8 mouse cellular contexts compared by ENCODE assay signal in the genomic region with DNA sequence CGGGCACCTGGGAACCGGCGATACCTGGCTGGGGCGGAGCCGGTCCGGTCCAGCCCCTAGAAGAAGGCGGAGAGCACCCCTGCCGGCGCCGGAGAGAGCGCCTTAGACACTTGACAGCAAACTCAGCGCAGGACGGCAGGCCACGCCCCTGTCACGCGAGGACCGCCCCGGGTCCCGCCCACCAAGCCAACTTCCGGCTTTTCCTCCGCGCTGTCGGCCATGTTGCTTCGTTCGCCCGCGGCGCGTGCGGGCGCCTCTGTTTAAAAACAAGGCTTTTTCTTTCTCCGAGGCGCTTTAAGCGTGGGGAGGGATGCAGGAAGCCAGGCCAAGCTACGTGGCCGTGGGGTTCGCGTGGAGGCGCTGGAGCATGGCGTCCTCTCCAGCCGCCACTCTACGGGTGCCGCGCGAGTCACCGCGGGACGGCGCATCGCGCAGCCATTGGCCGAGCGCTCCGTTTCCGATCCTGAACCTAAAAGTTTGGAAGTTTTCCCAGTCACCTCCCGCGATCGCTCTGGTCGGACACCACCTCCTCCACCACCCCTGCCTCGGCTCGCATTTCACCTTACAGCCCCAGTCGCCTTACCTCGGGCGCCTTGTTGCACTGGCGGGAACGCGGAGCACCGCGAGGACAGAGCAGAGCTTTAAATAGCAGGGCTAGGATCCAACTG. TPM values are rescaled to one million over a fixed set of nuclear protein-coding genes. Genes with fewer than 3 reads are reported as not detected.
DNase-seq lines count a peak whose midpoint lies in the region; ATAC-seq and TF ChIP-seq lines count a peak whose summit lies in the region.

Gene Tbc1d2, minus strand, starts transcription at position 124 of the 668 bp plus-strand sequence.

- H3K27ac ChIP-seq in forebrain, embryonic 13.5 days = no peak within 1 kb of the TSS; the same call in 1 of the 2 replicates
- peak within 1 kb of the TSS; percentile 80 for H3K27ac ChIP-seq in heart, postnatal 0 days (ENCODE audit: low read depth)
- H3K27ac ChIP-seq in liver, embryonic 15.5 days (replicated peaks) = peak within 1 kb of the TSS; percentile 72
- 0 out of 2 replicates have a peak within 1 kb of the TSS, but pooled peaks have one; percentile 36 for H3K27ac ChIP-seq in neural tube, embryonic 11.5 days (ENCODE audit: low read depth, low read length)
- H3K27ac ChIP-seq in stomach, embryonic 16.5 days (ENCODE audit: low read length) = peak within 1 kb of the TSS; percentile 79

- 0% methylated on average over 69 of the region's 69 CpGs for WGBS in forebrain, embryonic 13.5 days
- under 1% methylated on average over 69 of the region's 69 CpGs for WGBS in heart, postnatal 0 days
- under 1% methylated on average over 69 of the region's 69 CpGs for WGBS in liver, embryonic 15.5 days (ENCODE audit: insufficient replicate concordance)
- under 1% methylated on average over 65 of the region's 69 CpGs for WGBS in neural tube, embryonic 11.5 days
- under 1% methylated on average over 69 of the region's 69 CpGs for WGBS in stomach, embryonic 16.5 days

- peak within 1 kb of the TSS; percentile 68 for H3K9ac ChIP-seq in forebrain, embryonic 13.5 days
- peak within 1 kb of the TSS; percentile 57 for H3K9ac ChIP-seq in heart, postnatal 0 days (replicated peaks; ENCODE audit: low read depth, low read length)
- peak within 1 kb of the TSS; percentile 71 for H3K9ac ChIP-seq in liver, embryonic 15.5 days
- H3K9ac ChIP-seq in neural tube, embryonic 11.5 days (ENCODE audit: low read length) = peak within 1 kb of the TSS; percentile 73
- peak within 1 kb of the TSS; percentile 76 for H3K9ac ChIP-seq in stomach, embryonic 16.5 days (ENCODE audit: low read length)

- H3K4me2 ChIP-seq in forebrain, embryonic 13.5 days = peak within 1 kb of the TSS; percentile 92
- H3K4me2 ChIP-seq in heart, postnatal 0 days (ENCODE audit: low read depth, low read length) = peak within 1 kb of the TSS; percentile 90
- peak within 1 kb of the TSS; percentile 96 for H3K4me2 ChIP-seq in liver, embryonic 15.5 days
- H3K4me2 ChIP-seq in neural tube, embryonic 11.5 days (ENCODE audit: low read depth) = peak within 1 kb of the TSS; percentile 93
- peak within 1 kb of the TSS; percentile 96 for H3K4me2 ChIP-seq in stomach, embryonic 16.5 days (ENCODE audit: low read depth, low read length)

- peak within 1 kb of the TSS; percentile 90 for H3K4me3 ChIP-seq in E14TG2a.4 (replicated peaks; ENCODE audit: low read length)
- H3K4me3 ChIP-seq in forebrain, embryonic 13.5 days = peak within 1 kb of the TSS; percentile 69
- peak within 1 kb of the TSS; percentile 74 for H3K4me3 ChIP-seq in heart, postnatal 0 days (ENCODE audit: low read depth, low read length)
- peak within 1 kb of the TSS; percentile 78 for H3K4me3 ChIP-seq in liver, embryonic 15.5 days (replicated peaks)
- H3K4me3 ChIP-seq in neural tube, embryonic 11.5 days (ENCODE audit: low read depth, low read length) = peak within 1 kb of the TSS; percentile 62
- peak within 1 kb of the TSS; percentile 58 for H3K4me3 ChIP-seq in stomach, embryonic 16.5 days (replicated peaks; ENCODE audit: low read length)

- H3K4me1 ChIP-seq in E14TG2a.4 (replicated peaks; ENCODE audit: low read depth, low read length) = peaks cover 21% of the 10 kb centered on the region
- peaks cover 14% of the 10 kb centered on the region for H3K4me1 ChIP-seq in forebrain, embryonic 13.5 days
- H3K4me1 ChIP-seq in heart, postnatal 0 days (ENCODE audit: control insufficient read depth, insufficient read depth) = peaks cover 12% of the 10 kb centered on the region
- H3K4me1 ChIP-seq in liver, embryonic 15.5 days (replicated peaks) = peaks cover 19% of the 10 kb centered on the region
- peaks cover 9% of the 10 kb centered on the region; the same call in 1 of the 2 replicates for H3K4me1 ChIP-seq in neural tube, embryonic 11.5 days (ENCODE audit: control insufficient read depth, insufficient read depth, low read length)
- peaks cover 5% of the 10 kb centered on the region; the same call in 1 of the 2 replicates for H3K4me1 ChIP-seq in stomach, embryonic 16.5 days (ENCODE audit: control insufficient read depth, insufficient read depth, low read length)

- peak; percentile 94 for DNase-seq in cerebellum, adult 11 months
- DNase-seq in heart, postnatal 0 days (ENCODE audit: low spot score) = peak; percentile 88
- peak; percentile 96 to 98 for DNase-seq in kidney, postnatal 36 days
- peak; percentile 94 for DNase-seq in neural tube, embryonic 11.5 days (ENCODE audit: low spot score)

- no peaks in the 10 kb centered on the region for H3K9me3 ChIP-seq in E14TG2a.4 (ENCODE audit: low read length)
- no peaks in the 10 kb centered on the region for H3K9me3 ChIP-seq in forebrain, embryonic 13.5 days (replicated peaks)
- H3K9me3 ChIP-seq in heart, postnatal 0 days (replicated peaks; ENCODE audit: control insufficient read depth, low read length) = no peaks in the 10 kb centered on the region
- no peaks in the 10 kb centered on the region for H3K9me3 ChIP-seq in liver, embryonic 15.5 days (replicated peaks)
- H3K9me3 ChIP-seq in neural tube, embryonic 11.5 days (ENCODE audit: control insufficient read depth, low read length) = no peaks in the 10 kb centered on the region
- no peaks in the 10 kb centered on the region for H3K9me3 ChIP-seq in stomach, embryonic 16.5 days (replicated peaks; ENCODE audit: control insufficient read depth, low read length)

- ATAC-seq in forebrain, embryonic 13.5 days = peak; percentile 98
- peak; percentile 96 for ATAC-seq in heart, postnatal 0 days (ENCODE audit: insufficient read depth, low read depth)
- peak; percentile 94 for ATAC-seq in liver, embryonic 15.5 days (ENCODE audit: insufficient read depth)
- peak; percentile 94 for ATAC-seq in neural tube, embryonic 11.5 days (ENCODE audit: insufficient read depth, low FRiP score, low TSS enrichment)
- peak; percentile 98 for ATAC-seq in stomach, embryonic 16.5 days (ENCODE audit: insufficient read depth, low FRiP score)

- peaks cover 22% of the 10 kb centered on the region for H3K27me3 ChIP-seq in E14TG2a.4 (ENCODE audit: insufficient read depth, low read length)
- H3K27me3 ChIP-seq in forebrain, embryonic 13.5 days = peaks cover 50% of the 10 kb centered on the region
- H3K27me3 ChIP-seq in heart, postnatal 0 days (ENCODE audit: control insufficient read depth, insufficient read depth, low read length) = peaks cover 28% of the 10 kb centered on the region
- H3K27me3 ChIP-seq in liver, embryonic 15.5 days = peaks cover 55% of the 10 kb centered on the region
- peaks cover 18% of the 10 kb centered on the region for H3K27me3 ChIP-seq in neural tube, embryonic 11.5 days (ENCODE audit: control insufficient read depth, insufficient read depth, low read length)
- peaks cover 6% of the 10 kb centered on the region; the same call in 1 of the 2 replicates for H3K27me3 ChIP-seq in stomach, embryonic 16.5 days (ENCODE audit: control insufficient read depth, insufficient read depth, low read length)

- peak; percentile 53; the same call in 1 of the 2 replicates for TF ChIP-seq EP300 in heart, postnatal 0 days (IDR thresholded peaks at IDR 0.05; ENCODE audit: low read depth)

- no peak for TF ChIP-seq CTCF in E14TG2a.4 (conservative IDR thresholded peaks at IDR 0.05; ENCODE audit: low read length)
- TF ChIP-seq CTCF in heart, postnatal 0 days (IDR thresholded peaks at IDR 0.05; ENCODE audit: low read depth) = peak; percentile 37; the same call in 1 of the 2 replicates

- H3K36me3 ChIP-seq in E14TG2a.4 (ENCODE audit: insufficient read depth, low read length) = no peaks in the 10 kb centered on the region; the same call in 1 of the 2 replicates
- no peaks in the 10 kb centered on the region for H3K36me3 ChIP-seq in forebrain, embryonic 13.5 days (ENCODE audit: poor library complexity, severe bottlenecking)
- no peaks in the 10 kb centered on the region for H3K36me3 ChIP-seq in heart, postnatal 0 days (replicated peaks; ENCODE audit: control insufficient read depth, insufficient read depth, low read length)
- H3K36me3 ChIP-seq in liver, embryonic 15.5 days (replicated peaks) = no peaks in the 10 kb centered on the region
- H3K36me3 ChIP-seq in neural tube, embryonic 11.5 days (ENCODE audit: control insufficient read depth, insufficient read depth, low read length) = no peaks in the 10 kb centered on the region
- H3K36me3 ChIP-seq in stomach, embryonic 16.5 days (ENCODE audit: control insufficient read depth, insufficient read depth, low read length) = no peaks in the 10 kb centered on the region

RNA-seq across cellular contexts. Expression of gene Tbc1d2, which starts in this region (rescaled TPM):
- polyA plus RNA-seq in forebrain, embryonic 13.5 days (2015; fragmentation: Nextera tagmentation; extraction: Ambion mirVana) = 0.50 and 0.74 TPM in 2 replicates
- total RNA-seq in heart, postnatal 0 days (2014; rRNA removed; ENCODE audit: low replicate concordance) = 4.6 and 6.2 TPM in 2 replicates
- 0.85 and 0.93 TPM in 2 replicates for polyA plus RNA-seq in heart, postnatal 0 days (2015; fragmentation: Nextera tagmentation; extraction: Ambion mirVana)
- polyA plus RNA-seq in liver, embryonic 15.5 days (2015; fragmentation: Nextera tagmentation; extraction: Ambion mirVana) = 0.78 and 0.93 TPM in 2 replicates
- 0.84 and 1.1 TPM in 2 replicates for polyA plus RNA-seq in neural tube, embryonic 11.5 days (2014; fragmentation: Nextera tagmentation; extraction: Ambion mirVana)
- polyA plus RNA-seq in stomach, embryonic 16.5 days (2015; fragmentation: Nextera tagmentation; extraction: Ambion mirVana) = 2.9 and 3.1 TPM in 2 replicates

Comparison
In these comparisons a context has a peak if more than half of its experiments do, and no peak if none do; other contexts are left out.
1. Peak in ATAC-seq, H3K4me3 ChIP-seq, H3K9ac ChIP-seq and H3K4me2 ChIP-seq in forebrain, embryonic 13.5 days; RNA of the gene not detected or under 1 TPM.
2. Peak in ATAC-seq, H3K4me3 ChIP-seq, H3K27ac ChIP-seq, H3K9ac ChIP-seq and H3K4me2 ChIP-seq in liver, embryonic 15.5 days; RNA of the gene not detected or under 1 TPM.